Mouse (Mus musculus) c-Kit-positive CD71-positive TER-119-positive erythroid progenitor cells, embryonic 14.5 days (primary cell): ENCODE results near the gene Arfgap3.
A peak's percentile ranks its signal among the peaks of the same experiment; 100 is the strongest.
"Not testable (repeated sequence)": the region's sequence is repeated elsewhere in the genome, so short reads cannot be mapped to it uniquely, and the experiment has no call there.

ENCODE experiments used
- DNase-seq: peaks from one replicate; pipeline ENCODE4 v3.0.0-alpha.2; 2013; ENCODE audit warnings: low spot score

The Arfgap3 gene

DNA sequence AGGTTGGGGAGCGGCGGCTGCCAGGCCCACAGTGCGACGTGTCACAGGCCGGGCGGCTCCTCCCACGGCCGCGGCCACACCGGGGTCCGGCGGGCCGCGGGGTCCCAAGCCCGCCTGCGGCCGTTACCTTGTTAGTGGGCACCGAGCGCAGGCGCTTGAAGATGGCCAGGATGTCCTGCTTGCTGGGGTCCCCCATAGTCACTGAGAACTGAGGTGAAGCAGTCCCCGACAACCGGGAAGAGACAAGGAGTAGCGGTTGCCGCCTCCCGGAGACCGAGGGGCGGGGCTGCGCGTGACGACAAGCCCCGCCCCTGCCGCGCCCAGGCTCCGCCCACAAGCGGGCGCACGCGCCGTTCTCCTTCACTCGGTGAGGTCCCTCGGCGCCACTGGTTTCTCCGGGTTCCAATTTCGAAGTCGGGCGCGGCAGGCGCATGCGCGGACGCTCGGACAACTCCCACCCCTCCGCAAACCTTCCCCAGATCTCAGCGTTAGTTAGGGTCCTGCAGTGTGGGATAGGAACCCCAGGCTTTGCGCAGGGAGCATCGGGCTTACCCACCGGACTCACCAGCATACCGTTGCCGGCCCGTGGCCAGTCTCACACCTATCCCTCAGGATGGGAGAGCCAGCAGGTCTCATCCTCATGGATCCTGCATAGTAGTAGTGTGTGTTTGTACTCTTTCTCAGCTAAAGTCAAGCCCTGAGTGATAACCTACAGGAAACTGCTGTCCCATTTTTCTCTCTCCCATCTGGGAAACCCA, at the start of gene Arfgap3:
Gene Arfgap3 (minus strand): TSS at position 294 of the 758 bp plus-strand sequence.
- DNase-seq: peak; percentile 90

DNA sequence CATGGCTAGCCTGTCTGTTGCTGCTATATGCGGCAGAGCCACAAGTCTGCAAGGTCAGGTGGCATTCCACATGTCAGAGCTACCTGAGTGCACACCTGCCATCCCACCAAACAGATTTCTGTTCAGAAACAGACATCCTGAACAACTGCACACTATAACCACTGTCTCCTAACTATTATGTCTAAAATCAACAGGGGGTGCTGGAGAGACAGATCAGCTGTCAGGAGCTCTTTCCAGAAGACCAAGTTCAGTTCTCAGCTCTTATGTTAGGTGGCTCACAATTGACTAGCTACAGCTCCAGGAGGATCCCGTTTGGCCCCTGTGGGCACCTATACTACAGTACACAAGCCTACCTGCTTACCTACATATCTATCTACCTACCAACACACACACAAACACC, 42.7 kb upstream of the Arfgap3 start:
- DNase-seq: no peak

DNA sequence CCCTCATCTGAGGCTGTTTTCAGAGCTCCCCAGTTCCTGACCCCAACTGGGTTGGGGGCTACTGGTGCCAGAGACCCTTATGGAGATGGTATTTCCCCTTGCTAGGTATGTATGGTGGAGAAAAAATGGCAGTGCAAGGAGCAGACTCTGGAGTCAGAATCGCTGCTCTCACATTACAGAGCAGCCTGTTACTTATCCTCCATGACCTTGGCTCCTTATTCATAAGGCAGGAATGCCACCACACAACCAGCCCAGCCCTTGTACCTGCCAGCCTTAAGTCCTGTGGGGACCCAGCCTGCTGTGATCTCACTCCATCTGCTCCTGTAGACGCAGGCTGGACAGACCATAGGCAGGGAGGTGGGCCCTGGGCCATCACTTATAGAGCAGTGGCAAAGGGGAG, 37.9 kb upstream of the Arfgap3 start:
- no peak for DNase-seq

DNA sequence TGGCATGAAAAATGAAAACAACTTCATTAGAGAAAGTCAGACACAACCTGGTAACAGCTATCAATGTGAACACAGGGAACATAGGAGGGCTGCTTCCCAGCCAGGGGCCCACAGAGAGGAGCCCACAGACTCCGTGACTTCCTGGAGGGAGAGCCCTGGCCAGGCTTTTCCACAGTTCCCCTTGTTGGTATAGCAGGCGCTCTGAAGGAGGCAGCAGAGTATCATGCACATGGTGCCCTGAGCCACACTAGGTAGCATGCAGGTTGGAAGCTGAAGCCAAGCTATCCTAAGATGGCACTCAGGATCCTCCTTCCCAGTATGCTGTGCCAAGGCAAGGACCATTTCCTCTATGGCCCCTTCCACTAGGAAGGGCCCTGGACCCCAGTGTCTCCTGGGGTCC, 33.6 kb upstream of the Arfgap3 start:
- DNase-seq: no peak

DNA sequence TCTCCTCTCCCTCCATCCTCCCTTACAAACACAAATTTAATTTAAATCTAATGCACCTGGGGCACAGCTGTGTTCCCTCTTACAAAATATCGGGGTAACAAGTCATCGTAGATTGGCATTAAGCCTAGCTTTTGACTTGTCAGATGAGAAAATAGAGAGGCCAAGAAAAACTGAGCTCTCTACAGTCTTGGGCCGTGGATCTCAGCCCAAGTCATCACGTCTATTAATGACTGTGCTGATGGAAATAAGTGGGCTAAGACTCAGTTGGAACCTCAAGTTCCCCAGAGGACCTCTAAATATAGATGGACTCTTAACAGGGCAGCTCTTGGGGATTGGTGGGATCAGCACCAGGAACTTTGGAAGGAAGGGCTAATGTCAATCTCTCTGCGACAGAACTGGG, 33.1 kb upstream of the Arfgap3 start:
- DNase-seq: no peak

DNA sequence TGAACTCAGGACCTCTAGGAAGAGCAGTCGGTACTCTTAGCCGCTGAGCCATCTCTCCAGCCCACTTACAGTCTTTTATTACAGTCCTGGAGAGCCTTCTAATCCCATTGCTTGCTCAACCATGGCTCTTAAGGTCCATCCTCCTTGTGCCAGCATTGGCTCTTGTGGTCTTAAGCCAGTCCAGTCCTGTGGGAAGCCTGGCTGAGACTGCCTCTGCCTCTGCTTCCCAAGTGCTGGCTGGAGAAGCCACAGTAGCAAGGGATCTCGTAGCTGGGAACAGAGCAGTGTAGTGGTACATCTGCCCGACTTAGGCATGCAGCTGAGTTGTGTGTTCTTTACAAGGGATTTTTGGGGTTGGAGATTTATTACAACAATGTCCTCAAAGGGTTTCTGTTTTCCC, 32.4 kb upstream of the Arfgap3 start:
- no peak for DNase-seq

DNA sequence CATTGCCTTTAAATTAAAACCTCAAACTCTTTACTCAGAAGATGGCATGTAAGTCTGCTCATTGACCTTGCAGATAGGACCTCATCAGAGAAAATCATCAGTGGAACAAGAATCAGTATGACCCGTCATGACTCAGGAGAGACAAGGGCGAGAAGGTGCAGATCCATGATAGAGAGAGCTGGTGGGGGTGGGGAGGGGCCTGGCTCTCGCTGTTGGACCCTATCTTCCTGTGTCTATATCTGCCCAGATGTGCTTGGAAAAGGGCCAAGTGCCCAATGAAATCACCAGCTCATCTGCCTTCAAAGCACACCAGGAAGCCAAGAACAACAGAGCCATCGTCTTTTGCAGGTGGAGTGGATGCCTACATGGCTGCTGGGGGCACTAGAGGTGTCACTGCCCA, 27.1 kb upstream of the Arfgap3 start:
- DNase-seq: peak; percentile 78

DNA sequence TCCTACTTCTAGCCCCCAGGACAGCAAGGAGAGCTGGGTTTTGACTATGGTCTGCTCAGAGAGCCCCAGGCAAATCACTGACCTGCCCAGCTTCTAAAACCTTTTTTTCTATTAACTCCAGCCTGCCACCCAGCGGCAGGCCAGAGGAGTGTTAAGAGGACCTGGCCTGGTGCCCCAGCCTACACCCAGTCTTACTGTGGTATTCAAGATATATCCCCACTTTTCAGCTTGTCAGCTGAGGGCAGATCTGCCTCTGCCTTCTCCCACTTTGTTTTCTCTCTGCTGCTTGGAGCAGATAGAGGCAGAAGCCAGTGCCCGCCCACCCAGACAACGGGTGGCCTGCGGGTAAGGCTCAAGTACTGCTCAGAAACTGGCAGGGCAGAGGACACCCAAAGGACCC, 25.1 kb upstream of the Arfgap3 start:
- peak; percentile 84 for DNase-seq

DNA sequence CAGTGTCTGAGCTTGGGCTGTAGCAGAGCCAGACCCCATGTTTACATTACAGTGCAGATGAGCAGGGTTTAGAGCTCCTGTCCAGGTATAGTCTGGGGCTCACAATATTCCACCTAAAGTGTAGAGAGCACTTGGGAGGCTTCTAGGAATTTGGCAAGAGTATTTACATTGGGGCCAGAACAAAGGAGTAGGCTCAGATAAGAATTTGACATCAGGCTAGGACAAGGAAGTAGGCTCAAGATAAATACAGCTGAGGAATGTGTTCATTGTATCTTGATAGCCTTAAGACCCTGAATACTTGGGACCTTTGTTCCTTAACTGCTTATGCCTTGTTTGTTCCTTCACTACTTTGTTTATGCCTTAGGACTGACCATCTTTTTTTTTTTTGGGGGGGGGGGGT, 24.0 kb upstream of the Arfgap3 start:
- DNase-seq: no peak

DNA sequence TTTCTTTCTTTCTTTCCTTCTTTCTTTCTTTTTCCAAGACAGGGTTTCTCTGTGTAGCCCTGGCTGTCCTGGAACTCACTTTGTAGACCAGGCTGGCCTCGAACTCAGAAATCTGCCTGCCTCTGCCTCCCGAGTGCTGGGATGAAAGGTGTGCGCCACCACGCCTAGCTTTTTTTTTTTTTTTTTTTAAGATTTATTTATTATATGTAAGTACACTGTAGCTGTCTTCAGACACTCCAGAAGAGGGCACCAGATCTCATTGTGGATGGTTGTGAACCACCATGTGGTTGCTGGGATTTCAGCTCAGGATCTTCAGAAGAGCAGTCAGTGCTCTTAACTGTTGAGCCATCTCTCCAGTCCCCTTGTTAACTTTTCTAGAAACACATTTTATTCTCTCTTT, 18.7 kb upstream of the Arfgap3 start:
- DNase-seq: not testable (repeated sequence)

DNA sequence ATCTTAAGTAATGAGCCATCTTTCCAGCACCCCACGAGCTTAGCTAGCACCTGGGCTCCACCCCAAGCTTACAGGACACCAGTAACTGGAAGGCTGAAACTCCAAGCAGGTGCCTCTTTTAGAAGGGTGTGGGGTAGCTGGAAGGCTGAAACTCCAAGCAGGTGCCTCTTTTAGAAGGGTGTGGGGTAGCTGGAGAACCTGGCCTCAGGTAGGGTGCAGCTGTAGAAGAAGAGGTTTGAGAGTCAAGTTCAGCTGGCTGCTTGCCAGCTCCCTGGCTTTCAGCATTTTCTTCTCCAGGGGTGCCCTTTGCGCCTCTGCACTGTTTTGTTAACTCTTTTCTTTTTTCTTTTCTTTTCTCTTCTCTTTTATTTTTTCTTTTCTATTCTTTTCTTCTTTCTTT, 18.2 kb upstream of the Arfgap3 start:
- no peak for DNase-seq

DNA sequence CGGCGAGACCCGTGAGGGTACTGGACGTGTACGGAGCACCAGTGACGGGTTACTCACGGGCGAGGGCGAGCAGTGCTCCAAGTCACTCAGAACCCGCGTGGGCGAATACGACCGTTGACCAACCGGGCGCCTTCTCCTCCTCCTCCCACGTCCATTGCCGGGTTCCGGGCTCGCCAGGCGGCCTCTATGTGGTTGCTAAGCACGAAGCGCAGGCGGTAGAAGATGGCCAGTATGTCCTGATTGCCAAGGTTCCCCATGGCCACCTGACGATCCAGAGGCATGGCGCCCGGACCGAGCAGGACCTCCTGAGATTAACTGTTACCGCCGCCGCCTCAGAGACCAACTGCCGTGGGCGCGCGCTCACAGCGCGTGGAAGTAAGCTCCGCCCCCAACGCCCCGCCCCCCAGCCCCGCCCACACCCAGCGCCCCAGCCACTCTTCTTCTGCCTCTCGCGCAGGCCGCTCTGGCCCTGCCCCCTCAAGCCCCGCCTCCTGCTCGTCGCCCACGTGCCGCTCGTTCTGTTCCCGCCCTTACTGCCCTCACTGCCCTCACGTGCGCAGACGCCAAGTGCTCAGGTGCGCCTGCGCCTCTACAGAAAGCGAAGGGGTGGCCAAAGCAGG, 17.0 kb upstream of the Arfgap3 start:
- peak; percentile 84 for DNase-seq

DNA sequence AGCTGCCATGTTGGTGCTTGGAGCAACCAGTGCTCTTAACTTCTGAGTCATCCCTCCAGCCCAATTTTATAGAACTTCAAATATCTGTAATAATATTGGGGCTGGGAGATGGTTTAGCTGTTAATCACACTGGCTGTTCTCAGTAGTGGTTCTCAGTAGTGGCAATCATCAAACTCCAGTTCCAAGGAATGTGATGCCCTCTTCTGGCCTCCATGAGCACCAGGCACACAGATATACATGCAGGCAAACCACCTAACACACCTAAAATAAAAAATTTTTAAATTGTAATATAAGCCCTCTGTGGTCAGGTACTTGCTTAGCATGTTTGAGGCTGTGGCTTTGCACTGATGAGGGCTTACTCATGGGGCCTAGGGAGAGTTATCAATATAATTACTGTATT, 15.7 kb upstream of the Arfgap3 start:
- no peak for DNase-seq

DNA sequence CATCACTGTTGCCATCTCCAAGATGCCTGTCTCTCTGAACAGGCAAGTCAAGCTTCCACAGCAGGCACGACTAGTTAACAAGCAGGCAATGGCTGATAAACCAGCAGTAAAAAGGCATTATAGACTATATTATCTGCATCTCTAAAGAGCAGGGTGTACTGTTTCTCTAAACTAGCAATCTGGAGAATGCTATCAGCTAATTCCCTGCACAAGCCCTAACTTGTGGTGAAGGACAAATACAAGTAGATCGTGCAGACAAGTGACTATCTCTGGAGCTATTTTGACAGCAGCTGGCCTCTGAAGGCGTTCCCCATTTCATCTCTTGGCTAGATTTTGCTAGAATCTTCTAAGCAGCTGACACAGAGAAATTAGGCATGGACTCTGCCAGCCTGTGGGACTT, 14.1 kb upstream of the Arfgap3 start:
- peak; percentile 56 for DNase-seq

DNA sequence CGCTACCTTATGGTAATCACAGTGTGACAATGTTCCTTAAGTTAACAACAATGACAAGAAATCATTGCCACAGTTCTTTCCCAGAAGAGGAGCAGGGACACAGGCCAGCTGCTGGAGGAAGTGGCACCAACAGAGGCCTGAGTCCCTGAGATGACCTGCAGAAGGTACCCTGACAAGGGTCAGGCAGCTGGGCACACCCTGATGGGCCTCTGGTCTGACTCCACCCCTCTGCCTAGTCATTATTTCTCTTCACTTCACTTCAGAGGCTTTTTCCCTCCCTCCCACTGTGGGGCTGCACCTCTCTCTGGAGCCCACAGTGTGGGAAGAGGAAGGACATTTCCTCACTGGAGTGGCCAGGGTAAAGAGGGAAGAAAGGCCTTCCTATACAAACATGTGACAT, 12.8 kb upstream of the Arfgap3 start:
- peak; percentile 65 for DNase-seq

DNA sequence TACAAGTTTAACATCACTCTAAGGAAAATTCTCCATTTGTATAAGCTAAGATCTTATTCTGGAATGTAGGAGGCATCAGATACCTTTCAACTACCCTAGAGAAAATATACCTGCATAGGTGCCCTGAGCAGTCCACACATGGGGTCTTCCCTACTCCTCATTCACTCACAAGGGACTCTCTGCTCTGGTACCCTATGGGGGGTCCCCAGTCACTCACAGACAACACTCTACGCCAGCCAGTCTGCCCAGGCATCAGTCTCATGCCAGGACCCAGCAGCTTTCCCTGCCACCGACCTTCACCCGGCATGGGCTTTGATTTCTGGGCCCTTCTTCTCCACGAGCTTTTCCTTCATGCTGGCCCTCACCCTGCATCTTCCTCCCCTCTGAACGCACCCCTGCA, 10.9 kb upstream of the Arfgap3 start:
- DNase-seq: not testable (repeated sequence)

DNA sequence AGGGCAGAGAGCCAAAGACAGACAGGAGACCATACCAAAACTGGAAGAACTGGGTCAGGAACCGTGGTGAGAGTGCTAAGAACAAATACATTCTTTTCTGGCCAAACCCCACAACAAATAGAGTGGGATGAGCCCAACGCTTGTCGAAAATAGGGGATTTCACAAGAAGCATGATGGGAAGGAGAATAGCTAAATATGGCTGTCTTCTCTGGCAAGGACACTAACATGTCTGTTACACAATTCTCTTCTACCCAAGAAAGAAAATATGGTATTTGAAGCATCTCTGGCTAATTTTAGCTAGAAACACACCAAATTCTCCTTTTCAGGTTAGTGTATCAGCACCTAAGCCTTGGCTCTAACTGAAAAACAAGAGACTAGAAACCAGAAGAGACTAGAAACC, 10.1 kb upstream of the Arfgap3 start:
- no peak for DNase-seq

DNA sequence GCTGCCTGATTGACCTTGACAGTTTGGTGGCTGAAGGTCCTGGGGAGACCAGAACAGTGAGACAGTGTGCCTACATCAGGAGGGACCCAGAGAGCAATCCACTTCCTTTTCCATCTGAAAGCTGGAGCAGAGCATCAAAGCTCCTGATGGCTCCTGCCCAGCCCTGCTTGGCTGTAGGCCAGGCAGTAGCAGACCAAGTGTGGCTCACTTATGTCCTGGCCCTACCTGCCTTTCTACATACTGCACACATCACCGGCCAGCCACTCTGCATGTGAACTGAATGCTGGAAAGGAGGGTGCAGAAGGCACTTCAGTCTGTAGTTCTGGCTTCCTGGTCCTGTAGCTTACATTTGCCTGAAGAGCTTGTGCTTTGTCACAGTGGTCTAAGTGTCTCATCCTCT, 8.4 kb upstream of the Arfgap3 start:
- DNase-seq: no peak

DNA sequence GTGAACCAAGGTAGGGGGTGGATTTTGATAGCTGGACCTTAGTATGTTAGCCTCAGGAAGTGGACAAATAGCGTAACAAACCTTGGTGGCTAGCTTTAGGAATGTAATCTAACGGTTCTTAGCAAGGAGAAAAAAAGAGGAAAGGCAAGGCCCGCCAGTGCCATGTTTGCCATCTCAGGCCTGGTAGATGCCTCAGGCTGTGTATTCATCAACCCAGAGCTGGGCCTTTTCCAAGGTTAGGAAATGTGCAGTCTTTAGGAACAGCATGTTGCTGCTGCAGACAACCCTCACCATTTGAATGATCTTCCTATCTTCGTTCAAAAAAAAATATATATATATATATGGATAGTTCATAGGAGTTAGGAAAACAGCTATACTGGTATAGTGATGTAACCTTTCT, 1.5 kb upstream of the Arfgap3 start:
- DNase-seq: no peak

DNA sequence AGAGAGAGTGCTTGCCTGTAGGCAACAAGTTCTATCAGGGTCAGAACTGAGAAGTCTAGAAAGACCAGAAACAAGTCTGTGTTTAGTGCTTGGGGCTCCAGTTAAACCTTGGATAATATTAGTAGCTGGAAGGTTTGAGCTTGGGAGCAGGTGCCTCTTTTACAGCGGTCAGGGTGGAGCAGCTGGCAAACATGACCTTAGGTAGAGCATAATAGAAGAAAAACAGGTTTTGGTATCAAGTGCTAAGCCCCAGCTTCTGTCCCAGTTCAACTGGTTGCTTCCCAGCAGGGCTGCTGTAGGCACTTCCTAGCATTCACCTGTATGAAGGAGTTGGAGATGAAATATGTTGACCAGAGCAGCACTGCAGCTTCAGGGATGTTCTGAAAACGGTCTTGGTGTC, 812 bp upstream of the Arfgap3 start:
- DNase-seq: no peak

DNA sequence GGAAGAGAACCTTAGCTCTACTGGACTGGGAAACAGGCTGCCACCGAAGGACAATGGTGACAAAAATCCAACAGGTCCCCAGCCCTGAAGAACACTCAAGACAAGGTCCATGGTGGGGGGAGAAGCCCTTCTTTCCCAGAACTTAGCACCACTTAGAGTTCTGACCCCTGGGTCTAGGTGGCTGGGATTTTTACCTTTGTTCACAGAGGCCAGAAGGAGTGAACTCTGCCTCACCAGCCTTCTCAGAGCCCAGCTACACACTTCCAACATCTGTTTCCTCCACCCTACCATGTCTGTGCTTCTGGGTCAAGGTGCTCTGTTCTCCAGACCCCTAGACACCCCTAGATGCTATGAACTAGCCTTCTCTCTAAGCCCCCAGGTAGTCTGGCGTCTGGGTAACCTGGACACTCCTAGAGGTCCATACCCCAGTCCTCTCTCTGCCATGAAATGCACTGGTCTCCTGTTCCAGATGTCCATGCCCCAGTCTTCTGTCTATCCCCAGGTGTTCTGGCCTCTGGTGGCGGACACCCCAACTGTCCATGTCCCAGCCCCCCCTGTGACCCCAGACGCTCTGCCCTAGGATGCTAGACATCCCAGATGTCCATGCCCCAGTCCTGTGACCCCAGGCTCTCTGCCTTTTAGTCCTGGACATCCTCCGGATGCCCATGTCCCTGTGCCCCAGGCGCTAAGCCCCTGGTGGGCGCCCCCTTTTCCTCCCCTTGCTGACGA, 658 bp downstream of the Arfgap3 start:
- no peak for DNase-seq

DNA sequence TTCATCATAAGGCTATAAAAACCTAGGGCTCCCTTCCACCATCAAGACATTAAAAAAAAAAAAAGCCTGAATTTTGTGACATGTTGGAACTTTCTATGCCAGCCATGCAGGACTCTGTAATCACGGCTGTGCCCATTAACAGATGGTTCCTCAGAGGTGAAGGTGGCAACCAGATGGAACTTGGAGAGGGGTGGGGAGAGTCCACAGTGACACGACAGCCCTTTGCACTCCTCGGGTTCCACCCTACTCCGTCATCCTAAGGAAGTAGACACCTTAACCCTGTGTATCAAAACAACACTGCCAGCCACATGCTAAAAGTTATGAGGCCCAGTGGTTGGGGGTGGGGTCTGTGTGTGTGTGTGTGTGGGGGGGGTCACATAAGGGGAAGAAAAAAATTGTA, 1.3 kb downstream of the Arfgap3 start:
- DNase-seq: no peak

DNA sequence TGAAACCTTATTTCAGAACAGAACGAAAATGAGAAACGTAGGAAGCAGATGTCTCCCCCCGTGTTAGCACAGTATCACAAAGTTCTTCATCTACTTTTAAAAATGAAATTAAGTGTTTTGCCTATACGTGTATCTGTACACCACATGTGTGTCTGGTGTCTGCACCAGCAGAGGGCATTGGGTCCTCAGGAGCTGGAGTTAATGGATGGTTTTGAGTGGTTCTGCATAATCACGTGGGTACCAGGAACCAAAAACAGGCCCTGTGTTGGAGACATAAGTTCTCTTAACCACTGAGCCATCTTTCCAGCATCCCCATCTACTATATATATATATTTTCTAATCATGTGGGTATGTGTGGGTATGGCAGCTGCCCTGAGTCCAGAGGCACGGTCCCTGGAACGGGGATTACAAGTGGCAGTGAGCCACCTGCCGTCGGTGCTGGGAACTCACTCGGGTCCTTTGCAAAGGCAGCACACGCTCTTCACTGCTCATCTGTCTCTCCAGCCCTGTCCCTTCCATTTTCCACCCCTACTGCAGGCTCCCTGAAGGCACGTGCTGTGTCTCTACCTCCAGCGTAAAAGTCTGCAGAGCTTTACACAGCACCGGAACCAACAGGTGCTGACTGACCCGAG, 4.0 kb downstream of the Arfgap3 start:
- no peak for DNase-seq
